Mouse (Mus musculus): ENCODE results near the gene Frmd4a.

GRCm38 (mm10) chr2:4257604-4258003 is 240.1 kb downstream of the Frmd4a start:
- no peak for TF ChIP-seq POLR2A (IDR thresholded peaks at IDR 0.05; ENCODE audit: borderline replicate concordance, extremely low read depth, insufficient read depth, insufficient read length, poor library complexity, severe bottlenecking)
- TF ChIP-seq CTCF (IDR thresholded peaks at IDR 0.05; ENCODE audit: borderline replicate concordance, extremely low read depth, insufficient read depth, insufficient read length) = no peak
